In genomic region chr1:130524744-130525143, GRCm38 (mm10) we compare ENCODE assay signal across 26 mouse cellular contexts.
"Had no signal": no experiment of that assay in that cellular context is flagged by ENCODE, and none has a peak within 500 bp of the region (broad histone marks: within the 10 kb centered on the region; RNA-seq: fewer than 3 reads in every experiment).

No protein-coding gene starts in this region.

- H3K4me1 ChIP-seq: heart, embryonic 13.5 days; heart, embryonic 15.5 days; hindbrain, embryonic 13.5 days; hindbrain, embryonic 15.5 days; kidney, embryonic 15.5 days; limb, embryonic 13.5 days; limb, embryonic 15.5 days; liver, embryonic 12.5 days had no signal

- H3K4me3 ChIP-seq: heart, adult 2 months; heart, embryonic 13.5 days; heart, embryonic 15.5 days; hindbrain, embryonic 13.5 days; hindbrain, embryonic 15.5 days; kidney, embryonic 15.5 days; limb, embryonic 13.5 days; limb, embryonic 15.5 days; liver, embryonic 12.5 days had no signal

- H3K27me3 ChIP-seq: heart, embryonic 13.5 days; heart, embryonic 15.5 days; hindbrain, embryonic 13.5 days; hindbrain, embryonic 15.5 days; kidney, embryonic 15.5 days; limb, embryonic 13.5 days; limb, embryonic 15.5 days; liver, embryonic 12.5 days had no signal

- ATAC-seq: hindbrain, postnatal 0 days; liver, embryonic 12.5 days had no signal

- H3K9ac ChIP-seq: heart, embryonic 13.5 days; heart, embryonic 15.5 days; hindbrain, embryonic 13.5 days; hindbrain, embryonic 15.5 days; kidney, embryonic 15.5 days; limb, embryonic 13.5 days; limb, embryonic 15.5 days; liver, embryonic 12.5 days; liver, embryonic 14.5 days had no signal

- H3K4me2 ChIP-seq: heart, embryonic 11.5 days; heart, embryonic 13.5 days; heart, embryonic 15.5 days; hindbrain, embryonic 13.5 days; hindbrain, embryonic 15.5 days; kidney, embryonic 15.5 days; limb, embryonic 13.5 days; limb, embryonic 15.5 days; liver, embryonic 12.5 days had no signal

- DNase-seq: gastrocnemius, postnatal 14 days; gastrocnemius, postnatal 36 days; heart, adult 11 months; heart, adult 2 months; heart, postnatal 14 days; heart, postnatal 36 days; kidney, adult 11 months; kidney, adult 2 months; kidney, adult 9 months; kidney, postnatal 14 days; kidney, postnatal 36 days; layer of hippocampus, adult 9-11 months; layer of hippocampus, postnatal 36 days; left cerebral cortex, postnatal 4 days had no signal

- H3K27ac ChIP-seq: heart, adult 2 months; heart, embryonic 13.5 days; heart, embryonic 15.5 days; hindbrain, embryonic 13.5 days; hindbrain, embryonic 15.5 days; hindbrain, postnatal 0 days; kidney, embryonic 15.5 days; kidney, postnatal 0 days; limb, embryonic 13.5 days; limb, embryonic 15.5 days; liver, embryonic 12.5 days; liver, embryonic 14.5 days had no signal

- H3K36me3 ChIP-seq: heart, embryonic 13.5 days; heart, embryonic 15.5 days; hindbrain, embryonic 13.5 days; hindbrain, embryonic 15.5 days; kidney, embryonic 15.5 days; limb, embryonic 13.5 days; limb, embryonic 15.5 days; liver, embryonic 12.5 days had no signal

- H3K9me3 ChIP-seq: heart, embryonic 13.5 days; heart, embryonic 15.5 days; hindbrain, embryonic 13.5 days; hindbrain, embryonic 15.5 days; kidney, embryonic 15.5 days; limb, embryonic 13.5 days; limb, embryonic 15.5 days; liver, embryonic 12.5 days had no signal
